8 mouse cellular contexts compared by ENCODE assay signal in genomic region chr8:70630532-70631381, GRCm38 (mm10). TPM values are rescaled to one million over a fixed set of nuclear protein-coding genes. Genes with fewer than 3 reads are reported as not detected.
A peak's percentile ranks its signal among the peaks of the same experiment; 100 is the strongest.
DNase-seq lines count a peak whose midpoint lies in the region; ATAC-seq and TF ChIP-seq lines count a peak whose summit lies in the region.

No protein-coding gene starts in this region.

- H3K27ac ChIP-seq in heart, embryonic 13.5 days (replicated peaks), result peak overlapping the region; percentile 67
- H3K27ac ChIP-seq in kidney, postnatal 0 days, result peak overlapping the region; percentile 54
- H3K27ac ChIP-seq in stomach, embryonic 16.5 days (ENCODE audit: low read length), result 0 out of 2 replicates have a peak overlapping the region, but pooled peaks have one; percentile 44

- peaks cover 54% of the 10 kb centered on the region for H3K4me1 ChIP-seq in heart, embryonic 13.5 days
- H3K4me1 ChIP-seq in kidney, postnatal 0 days (replicated peaks; ENCODE audit: insufficient read depth, low read length), result peaks cover 28% of the 10 kb centered on the region
- peaks cover 31% of the 10 kb centered on the region for H3K4me1 ChIP-seq in stomach, embryonic 16.5 days (ENCODE audit: control insufficient read depth, insufficient read depth, low read length)

- TF ChIP-seq CTCF in kidney, postnatal 0 days (IDR thresholded peaks at IDR 0.05; ENCODE audit: low read depth), result no peak

- peak; percentile 44 for DNase-seq in cerebellum, adult 11-12 months
- peak; percentile 64 for DNase-seq in embryo, embryonic 10.5 days (ENCODE audit: low spot score)
- DNase-seq in kidney, postnatal 0 days (ENCODE audit: low spot score), result peak; percentile 87
- DNase-seq in lung, postnatal 36 days, result peak; percentile 84
- no peak for DNase-seq in right cerebral cortex, postnatal 36 days (ENCODE audit: low spot score in 2 of 2)

- no peaks in the 10 kb centered on the region for H3K36me3 ChIP-seq in heart, embryonic 13.5 days
- no peaks in the 10 kb centered on the region for H3K36me3 ChIP-seq in kidney, postnatal 0 days (ENCODE audit: insufficient read depth, low read length)
- H3K36me3 ChIP-seq in stomach, embryonic 16.5 days (ENCODE audit: control insufficient read depth, insufficient read depth, low read length), result no peaks in the 10 kb centered on the region

- WGBS in heart, embryonic 13.5 days, result 13% methylated on average over 22 of the region's 22 CpGs
- 14% methylated on average over 22 of the region's 22 CpGs for WGBS in kidney, postnatal 0 days
- 16% methylated on average over 22 of the region's 22 CpGs for WGBS in stomach, embryonic 16.5 days

- no peak for ATAC-seq in cerebellum, adult (ENCODE audit: insufficient number of reproducible peaks, low FRiP score, low TSS enrichment)
- ATAC-seq in heart, embryonic 13.5 days (ENCODE audit: extremely low read depth, insufficient number of reproducible peaks, low FRiP score, low TSS enrichment), result no peak
- peak; percentile 47 for ATAC-seq in kidney, postnatal 0 days (replicated peaks; ENCODE audit: low FRiP score, low read depth)
- ATAC-seq in stomach, embryonic 16.5 days (ENCODE audit: insufficient read depth, low FRiP score), result peak; percentile 42; the same call in 1 of the 2 replicates

- peak overlapping the region; percentile 55 for H3K4me3 ChIP-seq in heart, embryonic 13.5 days
- H3K4me3 ChIP-seq in kidney, postnatal 0 days (replicated peaks; ENCODE audit: low read depth, low read length), result peak overlapping the region; percentile 14; the same call in 1 of the 2 replicates
- peak overlapping the region; percentile 49 for H3K4me3 ChIP-seq in stomach, embryonic 16.5 days (replicated peaks; ENCODE audit: low read length)

- peak overlapping the region; percentile 73 for H3K4me2 ChIP-seq in heart, embryonic 13.5 days
- H3K4me2 ChIP-seq in kidney, postnatal 0 days (ENCODE audit: low read length), result peak overlapping the region; percentile 68
- H3K4me2 ChIP-seq in stomach, embryonic 16.5 days (ENCODE audit: low read depth, low read length), result peak overlapping the region; percentile 73

- H3K27me3 ChIP-seq in heart, embryonic 13.5 days (replicated peaks), result peaks cover 14% of the 10 kb centered on the region
- H3K27me3 ChIP-seq in kidney, postnatal 0 days (ENCODE audit: insufficient read depth, low read length), result no peaks in the 10 kb centered on the region
- no peaks in the 10 kb centered on the region for H3K27me3 ChIP-seq in stomach, embryonic 16.5 days (ENCODE audit: control insufficient read depth, insufficient read depth, low read length)

- H3K9me3 ChIP-seq in heart, embryonic 13.5 days, result no peaks in the 10 kb centered on the region
- H3K9me3 ChIP-seq in kidney, postnatal 0 days (replicated peaks; ENCODE audit: low read length), result no peaks in the 10 kb centered on the region
- no peaks in the 10 kb centered on the region for H3K9me3 ChIP-seq in stomach, embryonic 16.5 days (replicated peaks; ENCODE audit: control insufficient read depth, low read length)

- peak overlapping the region; percentile 79 for H3K9ac ChIP-seq in heart, embryonic 13.5 days
- H3K9ac ChIP-seq in kidney, postnatal 0 days (ENCODE audit: low read depth, low read length), result no peak overlapping the region
- H3K9ac ChIP-seq in stomach, embryonic 16.5 days (ENCODE audit: low read length), result peak overlapping the region; percentile 71

RNA-seq across cellular contexts. Expression of gene Gdf15, which starts 1.5 kb away (rescaled TPM):
- 0.86 and 1.2 TPM in 2 replicates for polyA plus RNA-seq in heart, embryonic 13.5 days (2015; fragmentation: Nextera tagmentation; extraction: Ambion mirVana)
- 3.0 and 3.2 TPM in 2 replicates for polyA plus RNA-seq in kidney, postnatal 0 days (2015; fragmentation: Nextera tagmentation; extraction: Ambion mirVana)
- 0.57 and 0.60 TPM in 2 replicates for polyA plus RNA-seq in stomach, embryonic 16.5 days (2015; fragmentation: Nextera tagmentation; extraction: Ambion mirVana)

RNA-seq across cellular contexts. Expression of gene Lrrc25, which starts 14.8 kb away (rescaled TPM):
- polyA plus RNA-seq in heart, embryonic 13.5 days (2015; fragmentation: Nextera tagmentation; extraction: Ambion mirVana), result 1.5 and 2.7 TPM in 2 replicates
- 1.9 and 2.8 TPM in 2 replicates for polyA plus RNA-seq in kidney, postnatal 0 days (2015; fragmentation: Nextera tagmentation; extraction: Ambion mirVana)
- polyA plus RNA-seq in stomach, embryonic 16.5 days (2015; fragmentation: Nextera tagmentation; extraction: Ambion mirVana), result 2.9 and 3.0 TPM in 2 replicates

RNA-seq across cellular contexts. Expression of gene Ssbp4, which starts 22.1 kb away (rescaled TPM):
- 63.3 and 70.9 TPM in 2 replicates for polyA plus RNA-seq in heart, embryonic 13.5 days (2015; fragmentation: Nextera tagmentation; extraction: Ambion mirVana)
- polyA plus RNA-seq in kidney, postnatal 0 days (2015; fragmentation: Nextera tagmentation; extraction: Ambion mirVana), result 166 and 188 TPM in 2 replicates
- polyA plus RNA-seq in stomach, embryonic 16.5 days (2015; fragmentation: Nextera tagmentation; extraction: Ambion mirVana), result 65.2 and 68.3 TPM in 2 replicates

RNA-seq across cellular contexts. Expression of gene Pgpep1, which starts 29.4 kb away (rescaled TPM):
- polyA plus RNA-seq in heart, embryonic 13.5 days (2015; fragmentation: Nextera tagmentation; extraction: Ambion mirVana), result 33.7 and 37.3 TPM in 2 replicates
- polyA plus RNA-seq in kidney, postnatal 0 days (2015; fragmentation: Nextera tagmentation; extraction: Ambion mirVana), result 84.2 and 87.5 TPM in 2 replicates
- 47.4 and 57.5 TPM in 2 replicates for polyA plus RNA-seq in stomach, embryonic 16.5 days (2015; fragmentation: Nextera tagmentation; extraction: Ambion mirVana)

RNA-seq across cellular contexts. Expression of gene Isyna1, which starts 36.6 kb away (rescaled TPM):
- 135 and 145 TPM in 2 replicates for polyA plus RNA-seq in heart, embryonic 13.5 days (2015; fragmentation: Nextera tagmentation; extraction: Ambion mirVana)
- 166 and 169 TPM in 2 replicates for polyA plus RNA-seq in kidney, postnatal 0 days (2015; fragmentation: Nextera tagmentation; extraction: Ambion mirVana)
- polyA plus RNA-seq in stomach, embryonic 16.5 days (2015; fragmentation: Nextera tagmentation; extraction: Ambion mirVana), result 104 and 111 TPM in 2 replicates

Comparison
In these comparisons a context has a peak if more than half of its experiments do, and no peak if none do; other contexts are left out.
1. DNase-seq: peak in cerebellum, adult 11-12 months (single experiment), embryo, embryonic 10.5 days (single experiment), kidney, postnatal 0 days (single experiment) and lung, postnatal 36 days (single experiment); none in right cerebral cortex, postnatal 36 days (0 of 2).
2. ATAC-seq: peak in kidney, postnatal 0 days (single experiment) and stomach, embryonic 16.5 days (single experiment); none in cerebellum, adult (single experiment) and heart, embryonic 13.5 days (single experiment).
3. Peak in every context shown above with its lines, with median percentiles within 50 percentile points of each other: H3K27ac ChIP-seq, H3K4me2 ChIP-seq and H3K4me3 ChIP-seq.